Mouse (Mus musculus) urinary bladder, postnatal 14 days (tissue): ENCODE data around the gene Lman2l.

Source experiments
- DNase-seq: peaks from one replicate; pipeline ENCODE4 v3.0.0; 2021; ENCODE audit warnings: low spot score

The Lman2l gene

DNA sequence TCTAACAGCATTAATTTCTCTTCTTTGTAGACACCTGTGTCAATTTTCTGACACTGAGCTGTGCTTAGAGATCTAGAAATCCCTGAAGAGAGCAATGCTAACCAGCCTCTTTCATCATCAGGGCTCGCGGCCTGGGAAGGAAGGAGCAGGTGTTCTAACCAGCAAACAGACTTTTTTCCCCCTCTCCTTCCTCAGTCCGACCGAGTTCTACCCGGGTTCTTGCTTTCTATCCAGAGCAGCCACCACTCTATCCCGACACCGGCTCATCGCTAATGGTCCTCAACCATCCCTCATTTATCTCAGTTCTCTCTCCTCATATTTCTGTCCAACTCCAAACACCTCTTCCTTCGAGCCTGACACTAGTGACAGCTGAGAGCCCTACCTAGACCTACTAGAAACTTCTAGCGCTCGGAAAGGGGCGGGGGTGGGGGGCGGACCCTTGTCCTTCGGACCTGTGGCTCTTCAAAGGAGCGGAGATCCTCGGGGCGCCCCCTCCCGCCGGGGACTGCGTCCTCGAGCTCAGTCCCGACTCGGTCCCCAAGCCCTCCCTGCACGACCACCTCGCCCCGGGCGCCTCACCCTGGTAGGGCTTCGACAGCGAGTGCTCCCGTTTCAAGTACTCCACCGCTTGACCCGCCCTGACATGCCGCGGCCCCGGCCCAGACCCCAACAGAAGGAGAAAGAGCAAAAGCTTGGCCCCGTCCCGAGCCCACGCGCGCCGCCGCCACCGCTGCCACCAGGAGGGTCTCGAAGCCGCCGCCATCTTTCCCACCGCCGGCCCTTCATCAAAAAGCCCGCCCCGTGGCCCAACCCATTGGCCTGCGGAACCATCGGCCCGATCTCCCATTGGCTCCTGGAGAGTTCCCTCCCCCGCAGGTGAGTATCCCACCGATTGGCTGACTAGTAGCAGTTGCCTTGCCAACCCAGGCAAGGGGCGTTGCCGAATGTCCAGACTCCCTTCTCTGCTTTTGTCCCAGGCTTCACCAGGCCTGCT is at the start of gene Lman2l:
TSS of gene Lman2l (minus strand) at position 801 of the 994 bp plus-strand sequence.
- DNase-seq: peak; percentile 97

- DNase-seq: no peak
Observed at GRCm38 (mm10) chr1:36493299-36493698, 48.2 kb upstream of the Lman2l start.

DNA sequence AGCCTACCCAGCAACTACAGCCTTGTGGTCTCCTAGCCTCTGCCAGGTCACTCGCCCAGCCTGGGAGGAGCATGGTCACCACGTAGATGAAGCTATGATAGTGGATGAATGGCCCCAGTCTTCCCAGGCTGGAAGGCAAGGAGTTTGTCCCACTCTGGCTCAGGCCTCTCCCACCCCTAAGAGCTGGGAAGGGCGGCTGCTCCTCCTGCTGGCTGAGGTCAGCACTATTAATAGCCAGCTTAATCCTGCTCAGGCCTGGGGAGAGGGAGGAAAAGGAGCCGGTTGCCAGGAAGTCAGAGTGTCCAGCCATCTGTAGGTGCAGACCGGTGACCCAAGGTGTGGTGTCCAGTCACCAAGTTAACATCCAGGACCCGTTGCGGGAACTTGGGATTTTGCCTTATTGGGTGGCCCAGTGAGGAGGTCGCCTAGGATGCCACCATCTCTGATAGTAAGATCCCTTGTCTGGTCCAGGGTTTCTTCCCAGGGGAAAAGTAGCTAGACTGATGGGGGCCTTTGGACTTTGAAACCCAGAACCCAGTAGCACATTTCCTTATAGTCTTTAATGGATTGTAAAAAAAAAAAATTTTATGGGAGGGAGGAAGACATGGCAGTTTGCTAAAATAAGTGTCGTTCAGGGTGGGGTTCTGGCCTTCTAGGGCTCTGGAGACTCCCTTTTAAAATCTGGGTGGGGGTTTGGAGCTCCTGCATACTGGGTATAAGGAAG is 47.5 kb upstream of the Lman2l start:
- peak; percentile 61 for DNase-seq

GRCm38 (mm10) chr1:36489661-36490060 is 44.6 kb upstream of the Lman2l start:
- DNase-seq: no peak

GRCm38 (mm10) chr1:36487111-36487510 is 42.0 kb upstream of the Lman2l start:
- no peak for DNase-seq

- peak; percentile 47 for DNase-seq
Observed at GRCm38 (mm10) chr1:36485080-36485479, 40.0 kb upstream of the Lman2l start.

DNA sequence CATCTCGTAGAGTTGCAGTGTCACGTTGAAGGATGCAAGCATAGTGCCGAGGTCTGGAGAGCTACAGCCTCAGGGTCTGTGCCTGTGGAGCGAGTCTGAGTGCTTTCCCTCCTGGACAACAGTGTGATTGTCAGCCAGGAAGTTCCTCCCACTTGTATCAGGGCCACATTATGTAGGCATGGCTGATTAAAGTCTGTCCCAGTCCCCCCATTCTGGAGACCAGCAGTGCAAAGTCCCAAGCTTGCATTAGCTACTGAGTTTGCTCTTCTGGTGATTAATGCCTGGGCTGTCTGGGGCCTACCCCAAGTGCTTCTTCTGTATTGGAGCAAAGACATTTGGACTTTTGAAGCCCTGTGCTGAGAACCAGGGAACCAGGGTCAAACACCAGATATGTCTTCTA is 38.8 kb upstream of the Lman2l start:
- no peak for DNase-seq

DNA sequence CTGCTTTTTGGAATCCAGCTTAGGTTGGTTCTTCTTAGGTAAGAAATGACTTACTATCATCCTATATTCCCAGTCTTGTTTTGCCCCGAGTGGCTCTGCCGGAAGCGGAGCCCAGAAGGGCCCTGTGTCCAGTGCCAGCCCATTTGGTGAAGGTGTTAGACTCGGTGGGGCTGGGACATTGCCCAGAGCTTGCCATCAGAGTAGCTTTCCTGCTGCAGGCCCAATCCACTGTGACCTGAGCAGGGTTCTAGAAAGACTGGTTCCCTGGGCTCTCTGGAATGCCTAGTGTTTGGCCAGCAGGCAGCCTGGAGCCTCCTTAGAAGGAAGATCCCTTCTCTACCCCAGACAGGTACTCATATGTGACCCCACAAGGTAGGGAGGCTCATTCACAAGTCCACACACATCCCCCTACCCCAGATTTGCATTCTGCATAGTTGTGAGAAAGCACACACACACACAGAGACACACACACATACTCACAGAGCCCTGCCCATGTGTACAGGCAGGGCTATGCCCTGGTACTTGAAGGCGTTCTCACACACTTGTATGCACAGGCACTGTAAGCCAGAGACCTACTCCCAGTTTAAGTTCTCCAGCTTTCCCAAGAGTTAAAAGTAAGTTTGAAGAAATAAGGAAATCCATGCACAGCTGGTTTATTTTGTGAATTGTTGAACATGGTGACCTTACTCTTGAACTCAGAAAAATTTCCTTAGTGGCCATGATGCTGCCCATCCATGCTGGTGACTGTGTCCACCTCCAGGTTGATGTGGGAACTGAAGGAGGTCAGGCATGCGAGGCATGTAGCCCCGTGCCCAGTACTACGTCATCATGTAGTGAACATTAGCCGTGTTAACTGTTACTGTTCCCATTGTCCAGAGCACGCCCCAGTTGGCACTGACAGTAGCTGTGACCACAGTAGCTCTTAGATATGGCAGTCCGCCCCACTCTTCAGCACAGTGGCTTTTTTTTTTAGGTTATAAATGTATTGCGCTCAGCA is 35.1 kb upstream of the Lman2l start:
- no peak for DNase-seq

- no peak for DNase-seq
Observed at GRCm38 (mm10) chr1:36478343-36478795, 33.3 kb upstream of the Lman2l start.

DNA sequence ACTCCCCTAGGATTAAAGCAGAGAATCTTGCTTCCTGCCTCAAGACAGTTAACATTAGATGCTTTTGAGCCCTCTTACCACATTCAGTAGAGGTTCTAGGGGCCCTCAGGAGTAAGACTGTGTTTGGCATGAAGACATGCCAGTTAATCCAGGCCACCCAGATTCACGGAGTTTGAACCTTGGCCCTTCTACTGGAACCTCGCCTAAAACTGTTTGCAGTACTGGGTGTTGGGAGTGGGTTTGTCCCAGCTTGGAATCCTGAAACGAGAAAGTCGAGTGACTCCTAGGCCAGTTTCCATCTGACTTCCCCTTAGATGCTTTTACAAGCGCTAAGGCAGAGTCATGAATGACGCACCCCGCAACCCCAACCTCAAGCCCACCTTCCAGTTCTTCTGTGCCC is 31.4 kb upstream of the Lman2l start:
- DNase-seq: no peak

DNA sequence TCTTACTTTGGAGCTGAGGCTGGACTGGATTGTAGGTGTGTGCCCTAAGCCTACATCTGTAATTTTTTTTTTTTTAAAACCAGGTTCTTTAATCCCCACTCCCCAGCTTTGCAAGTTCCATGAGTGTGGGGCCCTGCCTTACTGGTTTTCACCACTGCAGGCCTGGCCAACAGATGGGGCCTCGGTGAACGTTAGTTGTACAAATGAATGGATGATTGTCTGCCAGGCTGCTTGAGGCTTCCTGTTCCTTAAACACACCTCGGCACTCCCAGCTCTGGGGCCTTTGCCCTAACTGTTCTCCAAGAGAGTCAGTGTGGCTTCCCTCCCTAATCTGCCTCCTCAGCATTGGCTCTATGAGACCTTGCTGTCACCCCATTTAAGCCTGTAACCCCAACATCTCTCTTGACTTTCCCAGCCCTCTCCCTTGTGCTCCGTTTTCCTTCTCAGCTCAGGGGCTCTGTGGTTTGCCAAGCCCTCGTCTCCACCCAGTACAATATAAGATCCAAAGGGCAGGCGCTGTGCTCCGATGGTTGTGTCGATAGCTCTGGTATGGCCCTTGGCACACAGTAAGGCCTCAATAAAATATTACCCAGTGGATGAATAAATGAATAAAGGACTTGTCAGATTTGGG is 30.5 kb upstream of the Lman2l start:
- no peak for DNase-seq

- no peak for DNase-seq
Observed at GRCm38 (mm10) chr1:36474646-36475045, 29.6 kb upstream of the Lman2l start.

- no peak for DNase-seq
Observed at GRCm38 (mm10) chr1:36473211-36473780, 28.2 kb upstream of the Lman2l start.

DNA sequence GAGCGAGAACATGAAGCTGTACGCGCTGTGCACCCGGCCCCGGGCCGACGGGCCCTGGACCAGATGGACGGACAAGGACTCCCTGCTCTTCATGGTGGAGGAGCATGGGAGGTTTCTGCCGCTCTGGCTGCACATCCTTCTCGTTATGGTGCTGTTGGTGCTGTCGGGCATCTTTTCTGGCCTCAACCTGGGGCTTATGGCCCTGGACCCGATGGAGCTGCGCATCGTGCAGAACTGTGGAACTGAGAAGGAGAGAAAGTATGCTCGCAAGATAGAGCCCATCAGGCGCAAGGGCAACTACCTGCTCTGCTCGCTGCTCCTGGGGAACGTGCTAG is 27.0 kb upstream of the Lman2l start:
- DNase-seq: no peak

- peak; percentile 90 for DNase-seq
Observed at GRCm38 (mm10) chr1:36471181-36472105, 26.4 kb upstream of the Lman2l start, which contains the start of gene Cnnm4. Gene Cnnm4, plus strand, starts transcription at chr1:36471620.

GRCm38 (mm10) chr1:36469811-36470444 is 24.9 kb upstream of the Lman2l start:
- DNase-seq: no peak

DNA sequence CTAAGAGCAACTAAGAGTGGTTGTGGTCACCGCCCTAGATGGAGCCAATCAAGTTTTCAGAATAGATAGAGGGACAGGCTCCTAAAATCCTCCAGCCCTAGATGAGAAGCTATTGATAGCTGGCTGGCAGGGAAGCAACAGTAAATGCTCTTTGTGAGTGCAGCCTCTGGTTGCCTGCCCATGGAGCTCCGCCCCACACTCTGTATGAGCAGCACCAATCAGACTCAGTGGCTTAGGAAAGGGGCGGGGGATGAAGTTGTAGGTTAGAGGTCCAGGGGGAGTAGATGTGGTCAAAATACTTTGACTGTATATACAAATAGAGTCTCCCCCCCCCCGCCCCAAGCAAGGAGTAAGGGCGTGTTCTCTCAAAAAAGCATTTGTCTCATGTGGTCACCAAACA is 22.4 kb upstream of the Lman2l start:
- DNase-seq: no peak

- no peak for DNase-seq
Observed at GRCm38 (mm10) chr1:36465641-36466160, 20.6 kb upstream of the Lman2l start.

DNA sequence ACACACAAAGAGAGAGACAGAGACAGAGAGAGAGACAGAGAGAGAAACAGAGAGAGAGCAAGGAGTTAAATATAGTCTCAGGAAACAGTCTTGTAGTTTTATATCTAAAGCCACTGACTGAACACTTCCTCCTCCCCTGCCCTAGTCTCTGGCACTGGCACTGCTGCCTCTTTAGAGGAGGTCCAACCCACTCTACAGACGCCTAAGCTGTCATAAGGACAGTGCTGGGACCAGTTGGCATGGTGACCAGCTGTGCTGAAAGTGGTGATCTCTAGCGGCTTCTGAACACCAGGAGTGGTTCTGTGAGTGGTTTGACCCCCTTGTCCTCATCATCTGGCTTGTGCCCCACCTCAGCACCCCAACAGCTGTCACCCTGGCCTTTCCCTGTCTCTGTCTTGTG is 16.8 kb upstream of the Lman2l start:
- DNase-seq: no peak
